Mouse (Mus musculus) C2C12 (cell line): ENCODE data around the gene Stat6. TPM values are rescaled to one million over a fixed set of nuclear protein-coding genes. Genes with fewer than 3 reads are reported as not detected.
A peak's percentile ranks its signal among the peaks of the same experiment; 100 is the strongest.

Experiments used
- H3K27me3 ChIP-seq: one replicate; pipeline ENCODE4 v1.6.1; 2011; ENCODE audit not compliant: control insufficient read depth, insufficient read depth, insufficient read length
- H3K36me3 ChIP-seq: one replicate; pipeline ENCODE4 v1.6.1; 2011; ENCODE audit not compliant: control insufficient read depth, insufficient read depth
- H3K4me3 ChIP-seq: one replicate; pipeline ENCODE4 v1.5.1; 2011; ENCODE audit warnings: mild to moderate bottlenecking, control low read depth; ENCODE audit not compliant: poor library complexity, insufficient read depth, severe bottlenecking
- H3K79me2 ChIP-seq: one replicate; pipeline ENCODE4 v1.6.1; 2011; ENCODE audit not compliant: control insufficient read depth, insufficient read depth
- H3K79me3 ChIP-seq: one replicate; pipeline ENCODE4 v1.6.1; 2011; ENCODE audit warnings: low read depth, control low read depth
- H3ac ChIP-seq: one replicate; pipeline ENCODE3; 2011; ENCODE audit warnings: low read depth; ENCODE audit not compliant: control insufficient read depth, insufficient read length
- CEBPB ChIP-seq: IDR thresholded peaks from one replicate; pipeline ENCODE4 v1.6.1; 2011; ENCODE audit warnings: low read depth, mild to moderate bottlenecking, control low read depth, moderate library complexity
- CTCF ChIP-seq: IDR thresholded peaks from one replicate; pipeline ENCODE4 v1.5.1; 2011; ENCODE audit not compliant: control insufficient read depth, insufficient read depth, insufficient read length
- FOSL1 ChIP-seq: IDR thresholded peaks from one replicate; pipeline ENCODE4 v1.8.0; 2011; ENCODE audit warnings: mild to moderate bottlenecking, low read length; ENCODE audit not compliant: poor library complexity, insufficient read depth, severe bottlenecking
- MAX ChIP-seq: IDR thresholded peaks from one replicate; pipeline ENCODE4 v1.6.1; 2011; ENCODE audit warnings: mild to moderate bottlenecking, control low read depth
- MYOD1 ChIP-seq: IDR thresholded peaks from one replicate; pipeline ENCODE4 v1.6.1; 2011; ENCODE audit warnings: low read depth; ENCODE audit not compliant: control insufficient read depth, insufficient read length
- MYOG ChIP-seq: IDR thresholded peaks from one replicate; pipeline ENCODE4 v1.6.1; 2011; ENCODE audit not compliant: control insufficient read depth, insufficient read length; ENCODE audit errors: extremely low read depth
- USF1 ChIP-seq: IDR thresholded peaks from one replicate; pipeline ENCODE4 v1.6.1; 2011; ENCODE audit warnings: low read depth, mild to moderate bottlenecking, control low read depth, moderate library complexity
- polyA plus RNA-seq: library from polyadenylated mRNA; unstranded; fragments of >200 nt; fragmentation: generic; extraction: Trizol; gene quantifications from one replicate; pipeline ENCODE4 v1.2.1, GENCODE M21; 2012; ENCODE audit warnings: missing spikeins

Stat6 gene
- polyA plus RNA-seq, 1 experiment = 0.26 TPM

DNA sequence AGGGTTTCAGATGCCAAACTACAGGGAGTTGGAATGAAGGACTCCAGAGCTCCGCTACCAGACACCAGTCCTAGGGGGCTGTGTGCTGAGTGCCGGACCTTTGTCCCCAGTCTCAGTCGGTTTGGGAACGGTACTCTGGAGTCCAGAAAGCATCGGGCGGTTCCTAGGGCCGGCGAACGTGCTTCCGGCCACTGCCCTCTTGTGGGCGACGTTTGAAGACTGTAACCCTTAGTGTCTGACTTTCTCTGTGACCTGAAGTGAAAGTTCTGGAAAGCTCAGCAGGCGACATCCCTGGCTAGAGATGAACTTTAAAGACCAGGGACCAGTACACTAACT, 20.8 kb upstream of the Stat6 start:
- Histone ChIP-seq H3K4me3 (peak overlapping the region; percentile 29), H3K79me3 (peaks cover 37% of the 10 kb centered on the region), H3K27me3 (no peaks in the 10 kb centered on the region), H3K79me2 (peaks cover 39% of the 10 kb centered on the region), H3K36me3 (peaks cover 12% of the 10 kb centered on the region), H3ac (peak overlapping the region; percentile 55)
- TF ChIP-seq CEBPB (no peak), FOSL1 (no peak), MYOD1 (no peak), USF1 (no peak), CTCF (peak; percentile 47), MYOG (no peak), MAX (no peak)

DNA sequence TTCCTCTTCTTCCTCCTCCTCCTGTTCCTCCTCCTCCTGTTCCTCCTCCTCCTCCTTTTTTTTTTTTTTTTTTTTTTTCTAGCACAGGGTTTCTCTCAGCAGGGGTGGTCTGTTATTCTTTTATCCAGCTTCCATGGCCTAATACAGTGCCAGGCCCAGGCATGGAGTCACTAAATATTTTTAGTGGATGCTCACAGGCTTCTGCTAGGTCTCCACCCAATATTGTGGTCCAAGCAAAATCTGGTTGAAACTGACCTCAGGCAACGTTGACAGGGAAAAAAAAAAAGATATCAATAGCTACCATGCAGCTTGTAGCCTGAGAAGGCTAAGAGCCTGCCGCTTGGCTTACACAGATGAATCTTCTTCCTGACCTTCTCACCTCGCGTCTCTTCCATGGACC, 20.1 kb upstream of the Stat6 start:
- H3K36me3 ChIP-seq = peaks cover 12% of the 10 kb centered on the region
- H3K27me3 ChIP-seq = no peaks in the 10 kb centered on the region
- H3K4me3 ChIP-seq = no peak overlapping the region
- peaks cover 31% of the 10 kb centered on the region for H3K79me3 ChIP-seq
- peaks cover 32% of the 10 kb centered on the region for H3K79me2 ChIP-seq
- TF ChIP-seq FOSL1 = no peak
- TF ChIP-seq CEBPB = no peak
- H3ac ChIP-seq = no peak overlapping the region

DNA sequence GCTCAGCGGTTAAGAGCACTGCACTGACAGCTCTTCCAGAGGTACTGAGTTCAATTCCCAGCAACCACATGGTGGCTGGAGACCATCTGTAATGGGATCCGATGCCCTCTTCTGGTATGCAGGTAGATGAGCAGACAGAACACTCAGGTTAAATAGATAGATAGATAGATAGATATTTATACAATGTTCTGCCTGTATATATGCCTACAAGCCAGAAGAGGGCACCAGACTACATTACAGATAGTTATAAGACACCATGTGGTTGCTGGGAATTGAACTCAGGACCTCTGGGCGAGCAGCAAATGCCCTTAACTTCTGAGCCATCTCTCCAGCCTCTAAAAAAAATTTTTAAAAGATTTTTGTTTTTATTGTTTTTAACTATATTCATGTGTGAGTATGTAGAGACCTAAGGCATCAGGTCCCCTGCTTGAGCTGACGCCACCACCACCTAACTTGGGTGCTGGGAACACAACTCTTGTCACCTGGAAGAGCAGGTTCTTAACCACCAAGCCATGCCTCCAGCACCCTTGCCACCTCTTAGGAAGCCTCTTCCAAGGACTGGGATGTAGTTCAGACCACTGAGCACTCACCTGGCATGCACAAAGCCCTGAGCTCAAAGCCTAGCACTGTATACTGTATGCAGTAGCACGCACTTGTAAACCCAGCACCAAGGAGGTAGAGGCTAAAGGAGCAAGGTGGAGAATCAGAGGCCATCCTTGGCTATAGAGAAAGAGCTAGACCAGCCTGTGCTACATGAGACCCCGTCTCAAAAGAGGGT, 19.2 kb upstream of the Stat6 start:
- Histone ChIP-seq H3K79me2 (peaks cover 23% of the 10 kb centered on the region), H3K27me3 (no peaks in the 10 kb centered on the region), H3ac (no peak overlapping the region), H3K36me3 (peaks cover 6% of the 10 kb centered on the region), H3K4me3 (no peak overlapping the region), H3K79me3 (peaks cover 21% of the 10 kb centered on the region)
- TF ChIP-seq MYOD1 = no peak
- TF ChIP-seq CEBPB = no peak
- TF ChIP-seq FOSL1 = no peak
- TF ChIP-seq MYOG = no peak
- TF ChIP-seq USF1 = no peak
- no peak for TF ChIP-seq MAX
- no peak for TF ChIP-seq CTCF

DNA sequence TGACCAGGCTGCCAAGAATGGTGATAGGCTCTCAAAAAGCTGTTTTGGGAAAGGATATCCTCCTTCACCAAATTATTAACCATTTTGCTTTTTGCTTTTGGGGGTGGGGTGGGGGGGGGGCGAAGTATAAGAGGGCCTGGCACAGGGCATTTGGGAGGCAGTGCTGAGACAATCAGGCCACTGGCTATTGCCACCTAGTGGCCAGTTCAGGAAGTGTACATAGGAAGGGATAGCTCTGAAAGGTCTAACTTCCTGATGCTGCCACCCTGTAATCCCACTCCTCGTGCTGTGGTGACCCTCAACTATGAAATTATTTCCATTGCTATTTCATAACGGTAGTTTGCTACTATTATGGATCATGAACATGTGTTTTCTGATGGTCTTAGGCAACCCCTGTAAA, 16.4 kb upstream of the Stat6 start:
- no peaks in the 10 kb centered on the region for H3K79me2 ChIP-seq
- H3K4me3 ChIP-seq = no peak overlapping the region
- no peaks in the 10 kb centered on the region for H3K79me3 ChIP-seq
- TF ChIP-seq MAX = no peak
- TF ChIP-seq CTCF = no peak
- TF ChIP-seq MYOG = no peak
- TF ChIP-seq CEBPB = no peak
- TF ChIP-seq MYOD1 = no peak
- no peak for TF ChIP-seq FOSL1
- no peak for TF ChIP-seq USF1
- H3K36me3 ChIP-seq = no peaks in the 10 kb centered on the region
- H3ac ChIP-seq = no peak overlapping the region
- no peaks in the 10 kb centered on the region for H3K27me3 ChIP-seq

DNA sequence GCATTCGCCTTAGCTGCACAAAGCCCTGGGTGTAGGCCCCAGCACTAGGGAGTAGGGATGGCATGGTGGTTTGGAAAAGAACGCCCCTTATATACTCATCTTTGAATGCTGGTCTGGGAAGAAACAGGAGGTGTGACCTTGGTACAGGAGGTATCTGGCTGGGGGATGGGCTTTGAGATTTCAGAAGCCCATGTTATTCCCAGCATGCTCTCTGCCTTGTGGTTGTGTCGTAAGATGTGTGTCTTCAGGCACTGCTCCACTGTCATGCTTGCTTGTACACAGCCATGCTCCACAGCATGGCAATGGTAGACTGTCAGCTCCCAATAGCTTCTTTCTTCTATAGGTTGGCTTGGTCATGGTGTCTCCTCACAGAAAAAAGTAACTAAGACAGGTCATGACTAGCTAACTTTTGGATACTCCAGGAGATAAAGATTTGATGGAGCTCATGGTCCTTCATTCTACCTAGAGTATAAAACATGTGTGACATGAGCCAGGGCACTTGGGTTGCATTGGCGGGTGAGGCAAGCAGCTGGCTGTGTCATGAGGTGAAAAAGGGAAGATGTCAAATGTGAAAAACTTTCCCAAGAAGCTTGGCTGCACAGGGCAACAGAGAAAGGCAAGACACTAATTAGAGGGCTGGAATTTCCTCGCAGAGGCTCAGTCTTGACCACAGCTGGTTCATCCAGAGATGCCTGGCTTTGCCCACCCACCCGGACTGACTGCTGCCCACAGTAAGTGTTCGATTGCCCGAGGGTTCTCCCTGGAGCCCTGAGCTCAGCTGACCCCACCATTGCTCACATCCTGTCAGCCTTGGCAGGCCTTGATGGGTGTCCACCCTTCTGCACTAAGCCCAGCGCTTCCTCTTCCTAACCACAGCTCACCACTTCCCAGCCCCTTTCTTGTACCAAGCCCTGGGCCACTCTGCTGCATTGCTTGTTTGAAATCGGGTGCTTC, 11.2 kb upstream of the Stat6 start:
- H3ac ChIP-seq = peak overlapping the region; percentile 24
- TF ChIP-seq FOSL1 = no peak
- no peak for TF ChIP-seq USF1
- TF ChIP-seq CEBPB = peak; percentile 2
- TF ChIP-seq MYOG = no peak
- TF ChIP-seq MAX = no peak
- no peak for TF ChIP-seq CTCF
- TF ChIP-seq MYOD1 = peak; percentile 55
- H3K36me3 ChIP-seq = no peaks in the 10 kb centered on the region
- no peak overlapping the region for H3K4me3 ChIP-seq
- no peaks in the 10 kb centered on the region for H3K79me2 ChIP-seq
- H3K79me3 ChIP-seq = no peaks in the 10 kb centered on the region
- no peaks in the 10 kb centered on the region for H3K27me3 ChIP-seq

DNA sequence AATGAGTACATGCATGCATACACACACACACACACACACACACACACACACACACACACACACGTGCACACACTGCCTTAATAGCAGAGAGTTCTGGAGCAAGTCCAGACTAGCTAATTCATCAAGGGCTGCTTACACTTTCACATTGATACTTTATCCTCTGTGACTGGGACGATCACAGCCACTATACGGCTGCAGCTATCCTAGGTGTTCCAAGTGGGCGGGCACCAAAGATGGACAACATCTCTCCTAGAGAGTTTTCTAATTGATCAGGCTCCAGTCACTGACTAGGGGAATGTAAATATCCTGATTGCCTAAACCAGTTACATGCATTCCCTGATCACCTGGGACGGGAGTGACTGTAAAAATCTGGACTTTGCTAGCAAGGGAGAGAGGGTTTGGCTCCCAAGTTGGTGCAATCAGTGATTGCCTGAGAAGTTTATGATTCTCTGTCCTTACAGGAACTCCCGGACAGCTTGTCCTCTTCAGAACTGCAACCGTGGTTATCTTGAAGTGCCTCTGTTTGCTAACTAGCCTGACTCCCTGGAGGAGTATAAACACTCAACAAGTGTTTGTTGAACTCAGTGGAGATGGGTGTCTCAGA, 10.0 kb upstream of the Stat6 start:
- Histone ChIP-seq H3K4me3 (no peak overlapping the region), H3K27me3 (no peaks in the 10 kb centered on the region)

More for the DNA sequence above, 10.0 kb upstream of the Stat6 start:
- Histone ChIP-seq H3K79me2 (no peaks in the 10 kb centered on the region), H3K36me3 (no peaks in the 10 kb centered on the region), H3ac (no peak overlapping the region), H3K79me3 (no peaks in the 10 kb centered on the region)
- no peak for TF ChIP-seq MYOG
- TF ChIP-seq FOSL1 = no peak
- no peak for TF ChIP-seq MAX
